8 mouse cellular contexts compared by ENCODE assay signal in the genomic region with DNA sequence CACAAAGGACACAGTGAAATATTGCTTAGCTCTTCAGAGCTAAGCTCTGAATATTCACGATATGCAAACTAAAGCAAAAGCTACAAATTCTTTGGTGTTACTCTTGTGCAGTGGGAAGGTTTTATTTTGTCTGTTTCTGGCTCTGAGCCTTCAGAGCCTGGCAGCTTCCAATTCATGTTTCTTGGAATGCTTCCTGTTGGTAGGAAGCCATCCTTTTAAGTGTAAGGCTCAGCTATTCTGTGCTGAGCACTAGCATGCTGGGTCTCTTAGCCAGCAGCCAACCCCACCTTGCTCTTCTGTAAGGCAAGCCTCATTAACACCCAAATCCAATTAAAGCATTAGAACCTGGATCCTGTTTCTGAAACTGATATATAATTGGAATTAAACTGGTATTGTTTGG.
DNase-seq lines count a peak whose midpoint lies in the region; ATAC-seq and TF ChIP-seq lines count a peak whose summit lies in the region.

No protein-coding gene starts in this region.

- H3K4me1 ChIP-seq in lung, adult 2 months (ENCODE audit: control insufficient read depth, insufficient read depth, low read length) = no peaks in the 10 kb centered on the region; the same call in 1 of the 2 replicates

- peak; percentile 5 for DNase-seq in adrenal gland, postnatal 10 days
- no peak for DNase-seq in adrenal gland, adult 8-10 months
- DNase-seq in lung, postnatal 10 days = peak; percentile 16
- no peak for DNase-seq in lung, adult 2 months
- peak; percentile 29 to 45 for DNase-seq in layer of hippocampus, postnatal 36 days
- peak; percentile 4 for DNase-seq in right cerebral cortex, postnatal 14 days
- DNase-seq in testis, postnatal 14 days (ENCODE audit: low spot score) = no peak

- no peak for ATAC-seq in megakaryocyte progenitor cell, adult 5-6 weeks (replicated peaks; ENCODE audit: poor library complexity)

- no peak for TF ChIP-seq POLR2A in lung, adult 2 months (IDR thresholded peaks at IDR 0.05; ENCODE audit: borderline replicate concordance, extremely low read depth, low read depth, low read length)

- no peak overlapping the region for H3K4me3 ChIP-seq in lung, adult 2 months (replicated peaks; ENCODE audit: extremely low read depth, low read depth, low read length)

- 74% methylated on average over 1 of the region's 1 CpGs for WGBS in lung, adult 2 months

- no peak for TF ChIP-seq CTCF in lung, adult 2 months (IDR thresholded peaks at IDR 0.05; ENCODE audit: insufficient read depth, low read length)

Comparison
In these comparisons a context has a peak if more than half of its experiments do, and no peak if none do; other contexts are left out.
1. DNase-seq: peak in adrenal gland, postnatal 10 days (single experiment), lung, postnatal 10 days (single experiment), layer of hippocampus, postnatal 36 days (2 of 2) and right cerebral cortex, postnatal 14 days (single experiment); none in adrenal gland, adult 8-10 months (single experiment), lung, adult 2 months (single experiment) and testis, postnatal 14 days (single experiment).